Mouse (Mus musculus) olfactory bulb, adult 2 months (tissue): ENCODE measurements at regions not wholly inside any gene's neighbourhood (a gene's known extent, or its start where the extent isn't known, plus 50 kb on each side); places are given as distances from the start of the nearest gene placed in this dataset.
"Not testable (repeated sequence)": the region's sequence is repeated elsewhere in the genome, so short reads cannot be mapped to it uniquely, and the experiment has no call there.

ENCODE experiments used
- H3K27ac ChIP-seq: fragments of 200-500 bp; 2 replicates; pipeline ENCODE4 v1.5.1; 2012; ENCODE audit warnings: low read depth, low read length; ENCODE audit not compliant: insufficient read depth
- H3K4me1 ChIP-seq: fragments of 200-500 bp; 2 replicates; pipeline ENCODE4 v1.6.1; 2012; ENCODE audit warnings: low read length; ENCODE audit not compliant: control insufficient read depth, insufficient read depth
- H3K4me3 ChIP-seq: fragments of 200-500 bp; 2 replicates; pipeline ENCODE4 v1.5.1; 2012; ENCODE audit warnings: mild to moderate bottlenecking, low read depth, low read length, moderate library complexity; ENCODE audit not compliant: insufficient read depth
- CTCF ChIP-seq: fragments of 200-500 bp; IDR thresholded peaks from 2 replicates; pipeline ENCODE4 v1.5.1; 2012; ENCODE audit warnings: low read depth, mild to moderate bottlenecking, low read length, moderate library complexity; ENCODE audit not compliant: insufficient read depth
- POLR2A ChIP-seq: fragments of 200-500 bp; IDR thresholded peaks from 2 replicates; pipeline ENCODE4 v1.6.1; 2012; ENCODE audit warnings: mild to moderate bottlenecking, low read depth, low read length, moderate library complexity; ENCODE audit not compliant: insufficient read depth
- WGBS: fragments of 180-500 bp; shearing (Covaris S2); methylation state at CpG from one replicate; pipeline ENCODE4 v1.1.7; 2018; 5-methylcytosine and 5-hydroxymethylcytosine counted together

- 96% methylated on average over 4 of the region's 4 CpGs for WGBS
- Histone ChIP-seq H3K4me1 (no peaks in the 10 kb centered on the region), H3K27ac (no peak overlapping the region), H3K4me3 (no peak overlapping the region)
- TF ChIP-seq CTCF (no peak), POLR2A (no peak)
Measured at GRCm38 (mm10) chr10:117450631-117451030, 70.8 kb upstream of the Cpsf6 start.

DNA sequence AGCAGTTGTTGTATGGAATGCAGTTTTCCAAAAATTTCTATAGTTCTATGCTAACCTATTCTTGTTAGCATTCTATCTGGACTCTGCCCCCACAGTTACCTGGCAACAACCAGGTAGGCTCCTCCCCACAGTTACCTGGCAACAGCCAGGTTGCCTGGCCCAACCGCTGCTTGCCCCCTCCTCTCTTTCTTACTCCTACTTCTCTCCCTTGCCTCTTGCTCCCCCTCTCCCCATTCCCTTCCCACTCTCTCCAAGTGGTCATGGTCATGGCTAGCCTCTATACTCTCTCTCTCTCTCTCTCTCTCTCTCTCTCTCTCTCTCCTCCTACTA lies 70.4 kb upstream of the Cpsf6 start:
- no peak for TF ChIP-seq CTCF
- TF ChIP-seq POLR2A: no peak
- Histone ChIP-seq H3K27ac (no peak overlapping the region), H3K4me1 (no peaks in the 10 kb centered on the region), H3K4me3 (no peak overlapping the region)
- 87% methylated on average over 1 of the region's 1 CpGs for WGBS

GRCm38 (mm10) chr10:117449416-117450239 lies 69.8 kb upstream of the Cpsf6 start:
- Histone ChIP-seq H3K27ac (no peak overlapping the region), H3K4me3 (no peak overlapping the region), H3K4me1 (no peaks in the 10 kb centered on the region)
- WGBS: 90% methylated on average over 3 of the region's 3 CpGs
- TF ChIP-seq CTCF (no peak), POLR2A (no peak)

DNA sequence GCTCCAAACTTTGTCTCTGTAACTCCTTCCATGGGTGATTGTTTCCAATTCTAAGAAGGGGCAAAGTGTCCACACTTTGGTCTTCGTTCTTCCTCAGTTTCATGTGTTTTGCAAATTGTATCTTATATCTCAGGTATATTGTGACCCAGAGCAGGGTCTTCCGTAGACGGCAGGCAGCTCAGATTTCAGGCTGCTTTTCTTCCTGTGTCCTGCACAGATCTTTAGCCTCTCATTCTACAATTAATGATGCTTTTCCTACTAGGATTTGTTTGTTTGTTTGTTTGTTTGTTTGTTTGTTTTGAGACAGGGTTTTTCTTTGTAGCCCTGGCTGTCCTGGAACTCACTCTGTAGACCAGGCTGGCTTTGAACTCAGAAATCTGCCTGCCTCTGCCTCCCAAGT lies 69.0 kb upstream of the Cpsf6 start:
- H3K27ac ChIP-seq, H3K4me3 ChIP-seq, H3K4me1 ChIP-seq: not testable (repeated sequence)
- WGBS: 95% methylated on average over 3 of the region's 3 CpGs

DNA sequence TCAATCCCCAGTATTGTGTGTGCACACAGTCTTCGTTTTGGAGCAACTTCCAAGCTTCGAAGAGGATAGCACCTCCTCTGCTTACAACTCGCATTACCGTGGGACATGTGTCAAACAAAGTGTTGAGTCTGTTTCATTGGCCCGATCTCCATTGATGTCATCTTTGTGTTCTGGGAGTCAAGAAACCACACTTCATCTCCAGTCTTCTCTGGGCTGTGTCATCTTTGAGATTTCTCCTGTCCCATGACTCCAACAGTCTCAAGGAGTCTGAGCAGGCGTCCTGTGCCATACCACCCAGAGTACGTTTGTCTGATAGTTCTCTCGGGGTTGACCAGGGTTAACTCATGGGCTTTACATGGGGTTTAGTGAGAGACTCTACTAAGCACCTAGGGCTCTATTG lies 67.8 kb upstream of the Cpsf6 start:
- WGBS: 96% methylated on average over 8 of the region's 8 CpGs
- TF ChIP-seq CTCF: no peak
- no peak for TF ChIP-seq POLR2A
- Histone ChIP-seq H3K27ac (no peak overlapping the region), H3K4me1 (no peaks in the 10 kb centered on the region), H3K4me3 (no peak overlapping the region)

DNA sequence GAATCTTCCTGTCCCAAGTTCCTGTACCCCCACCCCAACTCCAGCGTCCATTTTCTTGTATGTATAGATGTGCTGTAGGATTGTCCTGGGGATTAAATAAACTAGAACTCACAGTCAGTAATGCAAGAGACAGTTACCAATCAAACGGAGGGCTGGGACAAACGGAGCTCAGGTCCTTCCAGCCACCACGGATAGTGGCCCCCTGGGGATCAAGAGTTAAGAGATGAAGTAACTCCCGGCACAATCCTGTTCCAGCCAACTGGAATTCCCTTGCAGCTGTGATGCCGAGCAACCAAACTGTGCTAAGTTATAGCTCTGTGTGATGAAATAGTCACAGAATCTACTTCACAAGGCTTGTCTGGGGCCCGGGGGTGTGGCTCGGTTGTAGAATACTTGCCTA lies 67.4 kb upstream of the Cpsf6 start:
- H3K4me3 ChIP-seq: no peak overlapping the region
- TF ChIP-seq POLR2A (no peak), CTCF (no peak)
- WGBS: 82% methylated on average over 8 of the region's 8 CpGs
- H3K27ac ChIP-seq: no peak overlapping the region
- no peaks in the 10 kb centered on the region for H3K4me1 ChIP-seq

- WGBS: 89% methylated on average over 7 of the region's 7 CpGs
- Histone ChIP-seq H3K27ac (no peak overlapping the region), H3K4me1 (no peaks in the 10 kb centered on the region)
Measured at GRCm38 (mm10) chr10:117446776-117447175, 67.0 kb upstream of the Cpsf6 start.

DNA sequence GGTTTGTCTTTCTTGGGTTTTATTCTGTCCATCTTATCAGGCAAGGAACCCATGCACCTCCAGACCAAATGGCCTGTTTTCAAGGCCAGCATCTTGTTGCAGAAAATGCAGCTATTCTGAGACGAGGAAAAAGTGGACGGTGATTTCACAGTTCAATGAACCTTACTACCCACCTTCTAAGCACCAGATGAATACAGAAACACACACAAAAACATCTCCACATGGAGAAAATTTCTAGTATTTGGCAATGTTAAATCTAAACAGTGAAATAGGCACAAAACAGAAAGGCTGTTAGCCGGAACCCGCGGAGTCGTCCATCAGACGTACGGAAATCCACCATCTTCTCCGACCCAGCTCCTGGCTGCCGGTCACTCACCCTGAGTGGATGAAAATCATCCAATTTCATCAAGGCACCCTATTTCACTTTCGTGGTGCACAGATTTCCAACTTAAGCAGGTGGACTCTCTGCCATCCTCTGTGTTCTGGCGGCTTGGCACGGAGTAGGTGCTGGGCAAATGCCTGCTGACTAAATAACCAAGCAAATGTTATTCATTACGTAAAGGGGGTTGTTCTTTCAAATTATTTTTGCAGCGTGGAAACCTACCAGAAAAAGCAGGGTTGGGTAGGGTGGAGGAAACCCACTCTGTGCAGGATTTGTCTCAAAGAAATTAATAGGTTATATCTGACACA lies 66.1 kb upstream of the Cpsf6 start:
- Histone ChIP-seq H3K27ac (no peak overlapping the region), H3K4me1 (no peaks in the 10 kb centered on the region; the same call in 1 of the 2 replicates), H3K4me3 (no peak overlapping the region)
- TF ChIP-seq CTCF (no peak), POLR2A (no peak)
- 65% methylated on average over 15 of the region's 15 CpGs for WGBS

More at GRCm38 (mm10) chr10:117446776-117447175, 67.0 kb upstream of the Cpsf6 start:
- no peak overlapping the region for H3K4me3 ChIP-seq
- TF ChIP-seq POLR2A: no peak
- TF ChIP-seq CTCF: no peak

DNA sequence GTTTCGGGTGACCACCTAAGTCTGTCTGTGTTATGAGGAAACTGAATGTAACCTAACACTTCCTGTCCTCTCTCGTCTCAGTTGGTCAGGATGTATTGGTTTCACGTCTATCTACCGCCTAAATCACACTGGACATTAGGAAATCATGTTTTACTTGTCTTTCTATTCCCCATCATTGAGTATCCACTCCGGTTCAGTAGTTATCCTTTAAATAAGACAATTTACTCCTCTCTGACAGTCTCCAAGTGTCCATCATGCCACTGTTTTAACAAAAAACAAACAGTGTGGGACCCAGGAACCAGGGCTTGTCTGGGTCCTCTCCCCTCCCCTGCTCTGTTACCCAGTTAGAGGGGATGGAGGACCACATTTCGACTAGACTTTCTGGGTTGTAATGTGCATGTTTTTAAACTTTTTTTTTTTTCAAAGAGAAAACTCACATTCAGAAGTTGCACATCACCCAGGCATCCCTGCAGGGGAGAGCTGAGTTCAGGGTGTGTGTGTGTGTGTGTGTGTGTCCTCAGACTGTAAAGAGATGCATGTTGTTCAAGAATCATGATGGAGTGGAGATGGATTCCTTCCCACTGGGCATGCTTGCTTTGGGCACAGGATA lies 65.5 kb upstream of the Cpsf6 start:
- TF ChIP-seq POLR2A (no peak), CTCF (no peak)
- WGBS: 83% methylated on average over 6 of the region's 6 CpGs

More for the DNA sequence above, 65.5 kb upstream of the Cpsf6 start:
- Histone ChIP-seq H3K4me1 (no peaks in the 10 kb centered on the region; the same call in 1 of the 2 replicates), H3K27ac (no peak overlapping the region), H3K4me3 (no peak overlapping the region)
